Mouse (Mus musculus): ENCODE results near the gene Gdf15.
A peak's percentile ranks its signal among the peaks of the same experiment; 100 is the strongest.

The Gdf15 gene

GRCm38 (mm10) chr8:70656193-70656790 lies 24.0 kb upstream of the Gdf15 start:
- no peak for DNase-seq (ENCODE audit: low spot score)

DNA sequence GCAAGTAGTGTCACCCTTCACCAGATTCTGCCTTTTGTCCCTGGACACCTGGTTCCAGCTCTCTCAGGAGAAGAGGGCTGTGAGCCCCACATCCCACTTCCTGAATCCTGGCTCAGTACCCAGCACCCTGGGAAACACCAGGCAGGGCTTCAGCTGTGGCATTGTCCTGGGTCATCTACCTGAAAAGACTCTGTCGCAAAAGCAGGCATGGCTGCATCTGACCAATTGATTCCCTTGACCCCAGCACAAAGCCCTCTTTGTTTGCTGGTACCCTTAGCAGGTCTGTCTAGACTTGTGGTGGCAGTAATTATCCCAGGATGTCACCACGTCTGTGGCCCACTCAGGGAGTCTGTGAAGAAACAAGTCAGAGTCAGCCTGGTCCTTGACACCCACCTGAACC lies 23.2 kb upstream of the Gdf15 start:
- no peak for DNase-seq (ENCODE audit: low spot score)

- DNase-seq (ENCODE audit: low spot score) = no peak
Measured at GRCm38 (mm10) chr8:70654121-70654520, 21.9 kb upstream of the Gdf15 start.

GRCm38 (mm10) chr8:70653226-70653625 lies 21.0 kb upstream of the Gdf15 start:
- DNase-seq (ENCODE audit: low spot score) = no peak

- DNase-seq (ENCODE audit: low spot score) = no peak
Measured at GRCm38 (mm10) chr8:70650351-70650750, 18.1 kb upstream of the Gdf15 start.

- peak; percentile 51 for DNase-seq (ENCODE audit: low spot score)
Measured at GRCm38 (mm10) chr8:70649324-70649723, 17.1 kb upstream of the Gdf15 start.

GRCm38 (mm10) chr8:70648921-70649320 lies 16.7 kb upstream of the Gdf15 start:
- no peak for DNase-seq (ENCODE audit: low spot score)

- no peak for DNase-seq (ENCODE audit: low spot score)
Measured at GRCm38 (mm10) chr8:70648164-70648442, 15.8 kb upstream of the Gdf15 start.

DNA sequence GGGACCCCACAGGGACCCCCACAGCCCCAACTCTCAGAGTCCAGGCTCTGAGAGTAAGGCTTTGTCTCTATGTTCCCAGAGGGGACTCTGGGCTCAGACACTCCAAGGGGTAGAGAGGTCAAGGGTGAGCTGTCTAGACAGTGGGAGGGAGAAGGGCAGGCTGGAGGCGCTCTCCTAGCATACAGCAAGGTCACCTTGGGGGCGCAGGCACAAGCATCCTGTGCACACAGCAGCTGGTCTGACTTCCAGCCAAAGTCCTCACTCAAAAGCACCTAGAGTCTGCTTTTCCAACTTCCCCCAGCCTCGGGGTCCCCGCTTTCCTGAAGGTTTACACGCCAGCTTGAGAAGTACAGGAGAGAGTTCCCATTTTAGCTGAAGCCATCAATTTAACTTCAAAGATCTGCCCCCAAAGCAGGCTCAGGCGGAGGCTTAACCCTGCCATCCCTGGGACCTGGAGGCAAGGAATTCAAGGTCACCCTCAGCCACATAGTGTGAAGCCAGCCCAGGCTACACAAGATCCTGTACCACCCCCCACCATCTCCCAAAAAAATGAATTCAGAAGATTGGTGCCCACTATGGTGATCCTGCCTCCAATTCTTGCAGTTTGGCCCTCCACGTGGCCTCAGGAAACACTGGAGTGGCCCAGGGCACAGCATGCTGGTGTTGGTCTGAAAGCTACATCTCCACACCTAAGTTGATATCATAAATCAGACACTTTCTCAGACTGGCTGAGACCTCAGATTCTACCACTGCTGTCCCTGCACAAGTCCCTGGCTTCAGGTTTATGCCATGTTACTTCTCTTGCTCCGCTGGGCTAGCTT lies 15.3 kb upstream of the Gdf15 start:
- DNase-seq (ENCODE audit: low spot score) = no peak

DNA sequence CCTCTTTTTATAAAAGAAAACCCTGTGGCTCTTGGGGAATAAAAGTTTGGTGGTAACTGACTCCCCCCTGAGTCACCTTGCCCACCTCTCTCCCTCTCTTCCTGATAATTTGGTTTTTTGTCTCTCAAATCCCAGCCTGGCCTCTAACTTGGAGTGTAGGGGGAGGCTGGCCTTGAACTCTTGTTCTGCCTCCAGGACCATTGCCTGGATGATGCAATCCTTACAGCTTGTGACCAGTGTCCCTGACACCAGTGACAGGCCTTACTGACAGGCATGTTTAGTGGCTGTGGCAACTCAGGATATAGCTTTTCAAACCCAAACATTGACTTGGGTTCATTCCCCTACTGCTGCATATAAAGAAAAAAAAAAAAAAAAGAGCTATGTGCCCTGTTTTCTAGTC lies 14.5 kb upstream of the Gdf15 start:
- no peak for DNase-seq (ENCODE audit: low spot score)

DNA sequence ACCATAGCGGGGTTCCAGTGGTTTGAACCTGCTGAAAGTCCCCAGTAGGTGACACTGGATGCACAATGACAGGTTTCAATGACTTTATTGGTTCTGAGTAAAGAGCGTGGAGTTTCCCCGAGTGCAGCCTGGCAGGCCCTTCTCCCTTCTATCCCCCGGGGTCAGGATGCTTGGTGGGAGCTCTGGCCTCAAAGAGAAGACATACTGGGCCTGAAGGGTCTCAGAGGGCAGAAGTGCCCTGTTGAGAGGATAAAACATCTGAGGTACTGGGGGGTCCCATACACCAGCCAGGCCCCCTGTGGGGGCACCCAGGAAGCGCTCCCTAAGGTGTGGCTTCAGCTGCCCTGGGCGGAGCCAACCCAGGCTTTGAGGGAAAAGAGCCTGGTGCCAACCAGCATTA lies 14.1 kb upstream of the Gdf15 start:
- DNase-seq (ENCODE audit: low spot score) = no peak

DNA sequence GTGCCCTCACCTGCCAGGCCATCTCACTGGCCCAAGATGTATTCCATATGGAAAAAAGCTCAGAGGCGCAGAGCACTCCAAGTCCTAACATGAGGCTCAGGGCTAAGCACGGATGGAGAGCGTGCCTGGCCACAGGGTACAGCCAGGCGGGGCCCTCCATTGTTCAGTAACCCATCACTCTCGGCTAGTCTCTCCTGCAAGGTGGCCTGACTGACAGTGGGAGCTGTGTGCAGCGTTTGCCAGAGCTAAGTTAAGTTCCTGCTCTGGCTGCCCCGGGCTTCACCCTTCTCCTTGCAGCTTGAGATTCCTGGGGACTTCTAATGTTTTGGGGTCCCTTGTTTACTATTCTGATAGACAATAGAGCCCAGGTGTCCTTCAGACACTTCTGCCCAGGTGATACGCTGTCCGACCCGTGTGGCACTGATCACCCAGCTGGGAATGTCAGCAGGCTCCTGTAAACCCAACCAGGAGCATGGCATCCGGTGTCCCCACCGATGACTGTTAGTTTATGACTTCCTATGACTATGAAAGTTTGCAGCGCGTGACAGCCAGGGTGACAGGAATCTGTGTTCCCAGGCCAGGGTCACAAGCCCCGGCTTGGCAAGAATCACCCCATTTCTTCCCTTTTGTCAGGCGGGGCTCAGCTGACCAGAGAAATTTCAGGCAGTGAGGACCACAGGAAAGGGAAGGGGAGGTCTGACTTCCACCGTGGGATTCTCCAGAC lies 13.4 kb upstream of the Gdf15 start:
- no peak for DNase-seq (ENCODE audit: low spot score)

DNA sequence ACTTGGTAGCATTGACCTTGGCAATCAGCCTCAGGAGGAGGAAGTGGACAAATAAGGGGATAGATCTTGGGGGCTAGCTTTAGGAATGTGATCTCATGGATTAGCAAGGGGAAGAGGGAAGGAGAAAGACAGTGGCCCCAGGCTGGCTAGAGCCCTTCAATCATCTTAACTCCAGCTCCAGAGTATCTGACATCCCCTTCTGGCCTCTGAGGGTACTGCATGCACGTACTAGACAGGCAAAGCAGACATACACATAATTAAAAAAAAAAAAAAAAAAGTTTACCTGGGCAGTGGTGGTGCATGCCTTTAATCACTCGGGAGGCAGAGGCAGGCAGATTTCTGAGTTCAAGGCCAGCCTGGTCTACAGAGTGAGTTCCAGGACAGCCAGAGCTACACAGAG lies 11.8 kb upstream of the Gdf15 start:
- DNase-seq (ENCODE audit: low spot score) = no peak

- DNase-seq (ENCODE audit: low spot score) = no peak
Measured at GRCm38 (mm10) chr8:70643019-70643418, 10.8 kb upstream of the Gdf15 start.

DNA sequence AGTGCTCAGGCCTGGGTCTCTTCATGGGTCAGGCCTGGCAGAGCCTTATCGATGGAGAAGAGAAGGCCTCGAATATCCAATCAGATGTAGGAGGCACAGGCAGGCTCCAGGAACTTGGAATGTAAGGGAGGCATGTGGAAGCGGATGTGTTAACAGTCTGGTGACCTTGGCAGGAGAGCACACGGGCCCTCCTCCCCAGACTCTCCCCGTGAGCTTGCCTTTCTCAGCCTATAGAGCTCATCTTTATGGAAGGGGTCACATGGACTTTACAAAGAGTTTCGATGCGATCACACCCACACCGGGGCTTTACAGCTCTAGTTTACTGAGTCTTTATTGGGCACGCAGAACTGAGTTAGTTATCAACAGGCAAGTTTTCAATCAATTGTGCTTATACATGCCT lies 6.5 kb upstream of the Gdf15 start:
- no peak for DNase-seq (ENCODE audit: low spot score)

DNA sequence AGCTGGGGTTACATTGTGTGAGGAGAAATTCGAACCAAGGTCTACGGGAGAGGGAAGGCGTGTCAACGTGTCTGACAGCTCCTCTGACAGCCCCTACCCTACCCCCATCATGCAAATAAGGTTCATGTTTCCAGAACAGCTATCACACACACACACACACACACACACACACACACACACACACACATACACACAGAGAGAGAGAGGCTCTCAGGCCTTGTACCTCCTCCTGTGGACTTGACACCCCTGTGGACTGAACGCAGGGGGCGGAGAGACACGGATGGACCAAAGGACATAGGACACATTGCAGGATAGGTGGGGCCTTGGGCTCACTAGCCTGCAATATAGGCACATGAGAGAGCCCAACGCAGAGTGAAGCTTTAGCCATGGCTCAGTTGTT lies 4.6 kb upstream of the Gdf15 start:
- DNase-seq (ENCODE audit: low spot score) = no peak

GRCm38 (mm10) chr8:70635527-70635926 lies 3.3 kb upstream of the Gdf15 start:
- DNase-seq (ENCODE audit: low spot score) = no peak

DNA sequence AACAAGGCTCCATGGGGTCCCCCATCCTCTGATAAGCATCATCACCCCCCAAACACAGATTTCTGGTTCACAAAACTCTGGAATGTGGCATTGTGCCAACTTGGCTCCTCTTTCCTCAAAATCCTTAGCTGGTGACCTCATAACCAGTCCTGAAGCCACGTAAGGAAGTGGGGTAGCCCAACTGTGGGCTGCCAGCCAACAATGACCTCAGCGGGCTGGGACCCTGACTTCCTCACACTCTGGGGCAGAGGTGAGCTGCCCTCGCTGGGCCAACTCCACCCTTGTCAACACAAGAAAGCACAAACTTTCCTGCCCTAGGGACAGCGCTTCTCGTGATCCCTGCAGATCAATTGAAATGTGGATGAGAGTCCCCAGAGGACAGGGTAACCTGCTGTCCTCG lies 1.8 kb upstream of the Gdf15 start:
- DNase-seq (ENCODE audit: low spot score) = no peak

- no peak for DNase-seq (ENCODE audit: low spot score)
Measured at GRCm38 (mm10) chr8:70631436-70631835, 820 bp downstream of the Gdf15 start.

GRCm38 (mm10) chr8:70630532-70631381 lies 1.5 kb downstream of the Gdf15 start:
- no peak for DNase-seq (ENCODE audit: low spot score)

DNA sequence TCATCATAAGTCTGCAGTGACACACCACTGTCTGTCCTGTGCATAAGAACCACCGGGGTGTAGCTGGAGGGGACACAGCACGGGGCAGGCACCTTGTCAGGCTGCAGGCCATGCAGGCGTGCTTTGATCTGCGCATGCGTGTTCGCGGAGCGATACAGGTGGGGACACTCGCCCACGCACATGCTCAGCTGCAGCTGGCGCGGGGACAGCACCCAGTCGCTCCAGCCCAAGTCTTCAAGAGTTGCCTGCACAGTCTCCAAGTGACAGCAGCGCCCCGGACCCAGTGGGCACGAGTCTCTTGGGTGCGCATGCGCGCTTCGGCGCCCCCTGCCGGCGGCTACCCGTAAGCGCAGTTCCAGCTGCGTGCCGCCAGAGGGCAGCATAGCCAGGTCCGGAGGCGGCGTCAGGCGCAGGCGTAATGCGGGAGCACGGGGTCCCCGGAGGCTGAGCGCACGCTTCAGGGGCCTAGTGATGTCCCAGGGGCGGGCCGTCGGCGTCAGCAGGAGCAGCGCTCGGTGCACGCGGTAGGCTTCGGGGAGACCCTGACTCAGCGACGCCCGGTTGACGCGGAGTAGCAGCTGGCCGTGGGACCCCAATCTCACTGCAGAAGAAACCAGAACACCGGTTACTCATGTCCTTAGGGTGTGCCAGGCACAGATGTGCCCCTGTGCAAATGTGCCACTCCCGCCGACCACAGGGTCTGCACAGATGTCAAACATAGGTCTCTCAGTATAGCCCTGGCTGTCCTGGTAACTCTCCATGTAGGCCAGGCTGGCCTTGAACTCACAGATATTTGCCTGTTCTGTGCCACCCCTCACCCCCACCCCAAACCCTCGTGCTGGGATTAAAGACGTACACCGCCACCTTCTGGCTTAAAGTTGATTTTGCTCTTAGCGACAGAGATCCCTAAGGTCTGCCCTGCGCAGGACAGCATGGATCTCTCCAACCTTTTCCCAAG lies 2.4 kb downstream of the Gdf15 start:
- peak; percentile 93 for DNase-seq (ENCODE audit: low spot score)

Measured in layer of hippocampus, adult 11-12 months (tissue).